Mouse (Mus musculus): ENCODE data around the gene Cfap61. TPM values are rescaled to one million over a fixed set of nuclear protein-coding genes. Genes with fewer than 3 reads are reported as not detected.

Cfap61 gene
- total and polyA plus RNA-seq, 3 experiments: 0.13 TPM; not detected in 2

GRCm38 (mm10) chr2:146228435-146228834, 293.9 kb downstream of the Cfap61 start:
- TF ChIP-seq USF1 (IDR thresholded peaks at IDR 0.05; ENCODE audit: low read depth, low read length) (no peak), TCF12 (IDR thresholded peaks at IDR 0.05; ENCODE audit: low read depth, low read length) (no peak), ZKSCAN1 (IDR thresholded peaks at IDR 0.05; ENCODE audit: low read depth, low read length) (no peak), NRF1 (IDR thresholded peaks at IDR 0.05; ENCODE audit: insufficient read depth, low read depth, low read length, poor library complexity, severe bottlenecking) (no peak), MAFK (IDR thresholded peaks at IDR 0.05; ENCODE audit: borderline replicate concordance, low read depth, low read length) (no peak), MAZ (IDR thresholded peaks at IDR 0.05; ENCODE audit: low read depth, low read length) (no peak), CHD1 (IDR thresholded peaks at IDR 0.05; ENCODE audit: low read depth, low read length) (no peak), POLR2A (IDR thresholded peaks at IDR 0.05; ENCODE audit: control insufficient read depth in 1 of 2, insufficient read depth in 1 of 2, low read depth in 1 of 2, low read length in 2 of 2, poor library complexity in 1 of 2) (no peak), MAX (IDR thresholded peaks at IDR 0.05; ENCODE audit: low read length) (no peak), SIN3A (IDR thresholded peaks at IDR 0.05; ENCODE audit: low read length) (no peak), GABPA (IDR thresholded peaks at IDR 0.05; ENCODE audit: low read depth, low read length) (no peak), POLR2AphosphoS5 (IDR thresholded peaks at IDR 0.05; ENCODE audit: borderline replicate concordance, low read depth, low read length) (no peak), EP300 (IDR thresholded peaks at IDR 0.05; ENCODE audit: low read depth in 1 of 2, low read length in 2 of 2) (no peak), GATA1 (IDR thresholded peaks at IDR 0.05; ENCODE audit: low read depth, low read length) (no peak), ZC3H11A (IDR thresholded peaks at IDR 0.05; ENCODE audit: low read depth, low read length) (no peak), CHD2 (IDR thresholded peaks at IDR 0.05; ENCODE audit: low read length) (no peak), NELFE (IDR thresholded peaks at IDR 0.05; ENCODE audit: low read depth, low read length) (no peak)
- Histone ChIP-seq H3K79me2 (ENCODE audit: control insufficient read depth, insufficient read depth, low read length, poor library complexity) (no peaks in the 10 kb centered on the region), H3K9me3 (replicated peaks; ENCODE audit: insufficient read depth, low read length) (no peaks in the 10 kb centered on the region), H3K27me3 (ENCODE audit: control insufficient read depth in 1 of 2, insufficient read depth in 2 of 2, low read length in 2 of 2) (no peaks in the 10 kb centered on the region; a peak in 2 of 4 replicates), H3K4me1 (ENCODE audit: control insufficient read depth in 1 of 2, insufficient read depth in 2 of 2, low read length in 2 of 2) (no peaks in the 10 kb centered on the region), H3K36me3 (ENCODE audit: control insufficient read depth in 1 of 2, insufficient read depth in 2 of 2, low read length in 2 of 2) (no peaks in the 10 kb centered on the region), H3K4me3 (ENCODE audit: control insufficient read depth in 1 of 2, insufficient read depth in 1 of 2, low read depth in 2 of 2, low read length in 2 of 2) (no peak overlapping the region), H3K9ac (ENCODE audit: control insufficient read depth, low read depth, low read length, poor library complexity, severe bottlenecking) (no peak overlapping the region), H3K27ac (ENCODE audit: control insufficient read depth, low read depth, low read length) (no peak overlapping the region)
- DNase-seq (ENCODE audit: low read depth, low spot score): no peak

GRCm38 (mm10) chr2:146231485-146231884, 296.9 kb downstream of the Cfap61 start:
- Histone ChIP-seq H3K79me2 (ENCODE audit: control insufficient read depth, insufficient read depth, low read length, poor library complexity) (no peaks in the 10 kb centered on the region), H3K27ac (ENCODE audit: control insufficient read depth, low read depth, low read length) (no peak overlapping the region), H3K9me3 (replicated peaks; ENCODE audit: insufficient read depth, low read length) (no peaks in the 10 kb centered on the region), H3K4me3 (ENCODE audit: control insufficient read depth in 1 of 2, insufficient read depth in 1 of 2, low read depth in 2 of 2, low read length in 2 of 2) (no peak overlapping the region), H3K36me3 (ENCODE audit: control insufficient read depth in 1 of 2, insufficient read depth in 2 of 2, low read length in 2 of 2) (no peaks in the 10 kb centered on the region), H3K27me3 (ENCODE audit: control insufficient read depth in 1 of 2, insufficient read depth in 2 of 2, low read length in 2 of 2) (no peaks in the 10 kb centered on the region; a peak in 2 of 4 replicates), H3K9ac (ENCODE audit: control insufficient read depth, low read depth, low read length, poor library complexity, severe bottlenecking) (no peak overlapping the region), H3K4me1 (ENCODE audit: control insufficient read depth in 1 of 2, insufficient read depth in 2 of 2, low read length in 2 of 2) (no peaks in the 10 kb centered on the region; a peak in 1 of 4 replicates)
- TF ChIP-seq POLR2AphosphoS5 (IDR thresholded peaks at IDR 0.05; ENCODE audit: borderline replicate concordance, low read depth, low read length) (no peak), POLR2AphosphoS2 (IDR thresholded peaks at IDR 0.05; ENCODE audit: low read length) (no peak), GATA1 (IDR thresholded peaks at IDR 0.05; ENCODE audit: low read depth, low read length) (no peak), CTCF (IDR thresholded peaks at IDR 0.05 in 2 of 3, conservative IDR thresholded peaks at IDR 0.05 in 1 of 3; ENCODE audit: control insufficient read depth in 1 of 3, insufficient read depth in 1 of 3, low read depth in 2 of 3, low read length in 3 of 3, poor library complexity in 1 of 3, severe bottlenecking in 1 of 3) (no peak), CHD2 (IDR thresholded peaks at IDR 0.05; ENCODE audit: low read length) (no peak), GABPA (IDR thresholded peaks at IDR 0.05; ENCODE audit: low read depth, low read length) (no peak), ETS1 (IDR thresholded peaks at IDR 0.05; ENCODE audit: low read depth, low read length) (no peak), SMC3 (IDR thresholded peaks at IDR 0.05; ENCODE audit: low read depth, low read length) (no peak), NELFE (IDR thresholded peaks at IDR 0.05; ENCODE audit: low read depth, low read length) (no peak), RCOR1 (IDR thresholded peaks at IDR 0.05; ENCODE audit: low read depth, low read length) (no peak), USF1 (IDR thresholded peaks at IDR 0.05; ENCODE audit: low read depth, low read length) (no peak), MYC (IDR thresholded peaks at IDR 0.05; ENCODE audit: low read depth, low read length) (no peak), ZNF384 (IDR thresholded peaks at IDR 0.05; ENCODE audit: low read depth, low read length) (no peak), MYB (IDR thresholded peaks at IDR 0.05; ENCODE audit: low read depth, low read length) (no peak), MAX (IDR thresholded peaks at IDR 0.05; ENCODE audit: low read length) (no peak), SIN3A (IDR thresholded peaks at IDR 0.05; ENCODE audit: low read length) (no peak), ZMIZ1 (IDR thresholded peaks at IDR 0.05; ENCODE audit: low read depth, low read length) (no peak), HCFC1 (IDR thresholded peaks at IDR 0.05; ENCODE audit: low read depth, low read length) (no peak)
- DNase-seq (ENCODE audit: low read depth, low spot score): no peak

Data from MEL (cell line).